Mouse (Mus musculus): ENCODE data around the gene Gm10322.

The Gm10322 gene

GRCm38 (mm10) chr10:59602891-59603290 lies 13.0 kb upstream of the Gm10322 start:
- DNase-seq = no peak

GRCm38 (mm10) chr10:59603843-59604242 lies 12.0 kb upstream of the Gm10322 start:
- DNase-seq = no peak

GRCm38 (mm10) chr10:59604879-59605464 lies 10.9 kb upstream of the Gm10322 start:
- DNase-seq = no peak

- no peak for DNase-seq
These were observed 2.6 kb upstream of the Gm10322 start for GRCm38 (mm10) chr10:59613276-59613675.

- no peak for DNase-seq
These were observed 1.7 kb upstream of the Gm10322 start for GRCm38 (mm10) chr10:59614141-59614540.

- DNase-seq = no peak
These were observed 452 bp upstream of the Gm10322 start for GRCm38 (mm10) chr10:59615411-59615810.

GRCm38 (mm10) chr10:59616522-59616921 lies 659 bp downstream of the Gm10322 start, which contains the start of gene Mcu:
Mcu (minus strand) TSS chr10:59616692.
- DNase-seq = peak; percentile 90 to 92

- no peak for DNase-seq
These were observed 1.9 kb downstream of the Gm10322 start for GRCm38 (mm10) chr10:59617776-59618175.

GRCm38 (mm10) chr10:59621355-59621754 lies 5.5 kb downstream of the Gm10322 start:
- no peak for DNase-seq

- peak; percentile 41 to 52 for DNase-seq
These were observed 7.6 kb downstream of the Gm10322 start for GRCm38 (mm10) chr10:59623496-59623895.

GRCm38 (mm10) chr10:59628641-59629505 lies 13.0 kb downstream of the Gm10322 start:
- no peak for DNase-seq

- DNase-seq = no peak
These were observed 13.6 kb downstream of the Gm10322 start for GRCm38 (mm10) chr10:59629506-59629782.

GRCm38 (mm10) chr10:59636048-59636447 lies 20.2 kb downstream of the Gm10322 start:
- no peak for DNase-seq

- no peak for DNase-seq
These were observed 21.1 kb downstream of the Gm10322 start for GRCm38 (mm10) chr10:59636751-59637533.

GRCm38 (mm10) chr10:59637596-59638124 lies 21.8 kb downstream of the Gm10322 start:
- no peak for DNase-seq

- no peak for DNase-seq
These were observed 22.7 kb downstream of the Gm10322 start for GRCm38 (mm10) chr10:59638576-59638975.

- no peak for DNase-seq
These were observed 27.0 kb downstream of the Gm10322 start for GRCm38 (mm10) chr10:59642659-59643377.

- DNase-seq = no peak
These were observed 27.8 kb downstream of the Gm10322 start for GRCm38 (mm10) chr10:59643645-59644044.

GRCm38 (mm10) chr10:59644710-59645109 lies 28.8 kb downstream of the Gm10322 start:
- no peak for DNase-seq

GRCm38 (mm10) chr10:59645153-59645552 lies 29.3 kb downstream of the Gm10322 start:
- DNase-seq = no peak

GRCm38 (mm10) chr10:59646821-59647378 lies 31.0 kb downstream of the Gm10322 start:
- no peak for DNase-seq

- DNase-seq = no peak
These were observed 40.9 kb downstream of the Gm10322 start for GRCm38 (mm10) chr10:59656799-59657198.

Measured in thymus, adult 18-20 months (tissue).